Mouse (Mus musculus) E14TG2a.4 (cell line): ENCODE data around the gene Tmem183a.

Experiments
- CTCF ChIP-seq: conservative IDR thresholded peaks from 2 replicates; pipeline ENCODE4 v1.5.1; 2014; ENCODE audit warnings: low read length
- POU5F1 ChIP-seq: IDR thresholded peaks from 2 replicates; pipeline ENCODE4 v1.6.1; 2014; ENCODE audit warnings: low read length, borderline replicate concordance

GRCm38 (mm10) chr1:134335924-134336810 lies 25.6 kb downstream of the Tmem183a start:
- no peak for TF ChIP-seq CTCF
- no peak for TF ChIP-seq POU5F1
